Mouse (Mus musculus): ENCODE measurements around the gene Cidec. TPM values are rescaled to one million over a fixed set of nuclear protein-coding genes. Genes with fewer than 3 reads are reported as not detected.

Cidec gene
- polyA plus RNA-seq, 1 experiment from 2014 or later, result not detected

DNA sequence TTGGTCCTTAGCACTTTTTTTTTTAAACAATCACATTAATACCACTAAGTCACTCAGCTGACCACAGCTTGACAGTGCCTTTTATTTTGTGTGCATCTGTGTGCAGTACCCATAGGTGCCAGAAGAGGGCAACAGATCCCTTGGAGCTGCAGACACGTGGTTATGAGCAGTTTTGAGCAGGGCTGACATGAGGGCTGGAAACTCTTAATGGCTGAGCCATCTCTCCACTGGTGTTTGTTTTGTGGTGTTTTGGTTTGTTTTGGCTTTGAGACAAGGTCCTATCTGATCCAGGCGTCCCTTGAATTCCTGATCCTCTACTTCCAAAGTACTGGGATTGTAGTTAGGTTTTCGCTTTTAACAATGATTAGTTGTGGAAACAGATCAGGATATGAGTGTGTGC, 8.2 kb downstream of the Cidec start:
- no peak overlapping the region for H3K4me3 ChIP-seq
- no peak overlapping the region for H3K4me2 ChIP-seq
- no peaks in the 10 kb centered on the region for H3K27me3 ChIP-seq
- WGBS, result 62% methylated on average over 3 of the region's 3 CpGs
- ATAC-seq (ENCODE audit: insufficient number of reproducible peaks, insufficient read depth, low FRiP score, low TSS enrichment, low read depth), result no peak
- no peaks in the 10 kb centered on the region for H3K4me1 ChIP-seq
- no peak overlapping the region for H3K9ac ChIP-seq
- no peak overlapping the region for H3K27ac ChIP-seq
- H3K36me3 ChIP-seq, result no peaks in the 10 kb centered on the region
- H3K9me3 ChIP-seq, result no peaks in the 10 kb centered on the region

DNA sequence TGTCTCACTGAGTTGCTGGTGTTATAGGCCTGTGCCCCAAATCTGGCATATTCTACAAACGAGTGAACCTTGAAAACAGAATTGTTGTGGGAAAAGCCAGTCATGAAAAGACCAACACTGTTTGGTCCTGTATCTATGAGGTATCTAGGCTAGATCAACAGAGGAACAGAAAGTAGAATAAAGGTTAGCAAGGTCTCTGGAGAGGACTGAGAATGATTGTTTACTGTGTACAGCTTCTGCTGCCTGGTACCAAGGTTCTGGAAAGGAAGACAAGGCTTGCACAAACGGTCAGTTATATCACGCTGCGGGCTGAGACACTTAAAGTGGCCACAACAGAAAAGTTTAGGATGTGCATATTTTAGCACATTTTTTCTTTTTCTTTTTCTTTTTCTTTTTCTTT, 8.9 kb downstream of the Cidec start:
- 91% methylated on average over 4 of the region's 4 CpGs for WGBS
- Histone ChIP-seq H3K9ac (no peak overlapping the region), H3K27me3 (no peaks in the 10 kb centered on the region), H3K36me3 (no peaks in the 10 kb centered on the region), H3K9me3 (no peaks in the 10 kb centered on the region), H3K4me3 (no peak overlapping the region), H3K27ac (no peak overlapping the region), H3K4me1 (no peaks in the 10 kb centered on the region), H3K4me2 (no peak overlapping the region)
- ATAC-seq (ENCODE audit: insufficient number of reproducible peaks, insufficient read depth, low FRiP score, low TSS enrichment, low read depth), result no peak

DNA sequence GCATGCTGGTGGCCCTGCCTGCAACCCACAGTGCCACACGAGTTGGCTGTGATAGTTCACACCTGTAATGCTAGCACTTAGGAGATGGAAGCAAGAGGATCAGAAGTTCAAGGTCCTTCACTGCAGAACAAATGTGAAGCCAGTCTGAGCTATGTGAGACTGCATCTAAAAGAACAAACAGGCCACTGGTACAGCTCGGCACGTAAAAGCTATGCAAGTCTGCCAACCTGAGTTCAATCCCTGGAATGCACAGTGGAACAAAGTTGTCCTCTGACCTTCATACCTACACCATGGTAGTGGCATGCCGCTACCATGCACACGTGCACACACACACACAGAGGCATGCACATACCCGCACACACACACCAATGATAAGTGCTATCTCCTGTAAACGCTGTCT, 11.4 kb downstream of the Cidec start:
- WGBS, result 81% methylated on average over 7 of the region's 7 CpGs
- Histone ChIP-seq H3K9ac (no peak overlapping the region), H3K27me3 (no peaks in the 10 kb centered on the region), H3K4me1 (peaks cover 3% of the 10 kb centered on the region), H3K27ac (no peak overlapping the region), H3K4me3 (no peak overlapping the region), H3K4me2 (no peak overlapping the region), H3K36me3 (no peaks in the 10 kb centered on the region), H3K9me3 (no peaks in the 10 kb centered on the region)
- ATAC-seq (ENCODE audit: insufficient number of reproducible peaks, insufficient read depth, low FRiP score, low TSS enrichment, low read depth), result no peak

DNA sequence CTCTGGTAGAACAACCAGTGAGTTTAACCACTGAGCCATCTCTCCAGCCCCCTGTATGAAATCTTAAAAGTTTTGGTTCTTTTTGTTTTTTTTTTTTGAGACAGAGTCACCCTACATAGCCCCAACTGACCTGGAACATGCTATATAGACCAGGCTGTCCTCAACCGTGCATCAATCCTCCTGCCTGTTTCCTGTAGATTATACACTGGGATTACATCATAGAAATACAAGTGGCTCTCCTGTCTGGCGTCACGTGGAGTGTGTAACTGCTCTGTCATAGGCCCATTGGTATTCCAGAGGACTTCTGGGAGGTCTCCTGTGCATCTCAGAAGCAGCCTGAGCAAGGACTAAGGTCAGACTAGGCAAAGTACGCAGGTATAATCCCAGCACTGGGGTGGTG, 12.6 kb downstream of the Cidec start:
- Histone ChIP-seq H3K9me3 (no peaks in the 10 kb centered on the region), H3K9ac (no peak overlapping the region), H3K4me1 (peaks cover 10% of the 10 kb centered on the region), H3K4me3 (no peak overlapping the region), H3K27ac (no peak overlapping the region), H3K36me3 (no peaks in the 10 kb centered on the region), H3K4me2 (no peak overlapping the region), H3K27me3 (no peaks in the 10 kb centered on the region)
- no peak for ATAC-seq (ENCODE audit: insufficient number of reproducible peaks, insufficient read depth, low FRiP score, low TSS enrichment, low read depth)
- 72% methylated on average over 4 of the region's 4 CpGs for WGBS

DNA sequence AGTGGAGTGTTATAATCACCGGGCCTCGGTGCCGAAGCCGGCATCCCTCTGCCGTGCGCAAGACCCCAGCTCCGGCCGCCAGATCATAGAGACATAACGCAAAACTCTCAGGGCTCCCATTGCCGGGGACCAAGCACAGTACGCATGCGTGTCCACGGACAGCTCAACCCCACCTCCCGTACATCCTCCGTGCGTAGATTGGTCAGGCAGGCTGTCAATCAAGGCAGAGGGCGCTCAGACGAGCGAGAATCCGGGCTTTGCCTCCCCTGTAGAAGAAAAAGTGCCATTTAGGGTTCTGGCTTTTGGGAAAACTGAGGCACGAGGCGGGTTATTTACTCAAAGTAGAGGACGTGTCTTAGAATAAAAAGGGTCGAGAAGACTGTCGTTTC, 16.4 kb downstream of the Cidec start, which contains the start of gene Rpusd3:
Gene Rpusd3 (minus strand): TSS at position 142 of the 389 bp plus-strand sequence.
- peak within 1 kb of the TSS; percentile 82 for H3K9ac ChIP-seq
- H3K9me3 ChIP-seq, result no peaks in the 10 kb centered on the region
- peak within 1 kb of the TSS; percentile 58; the same call in 1 of the 2 replicates for H3K27ac ChIP-seq
- ATAC-seq (ENCODE audit: insufficient number of reproducible peaks, insufficient read depth, low FRiP score, low TSS enrichment, low read depth), result peak; percentile 95
- H3K36me3 ChIP-seq, result peaks cover 26% of the 10 kb centered on the region
- H3K4me2 ChIP-seq, result peak within 1 kb of the TSS; percentile 95
- under 1% methylated on average over 25 of the region's 25 CpGs for WGBS
- H3K4me3 ChIP-seq, result peak within 1 kb of the TSS; percentile 59
- H3K4me1 ChIP-seq, result peaks cover 17% of the 10 kb centered on the region
- H3K27me3 ChIP-seq, result no peaks in the 10 kb centered on the region

DNA sequence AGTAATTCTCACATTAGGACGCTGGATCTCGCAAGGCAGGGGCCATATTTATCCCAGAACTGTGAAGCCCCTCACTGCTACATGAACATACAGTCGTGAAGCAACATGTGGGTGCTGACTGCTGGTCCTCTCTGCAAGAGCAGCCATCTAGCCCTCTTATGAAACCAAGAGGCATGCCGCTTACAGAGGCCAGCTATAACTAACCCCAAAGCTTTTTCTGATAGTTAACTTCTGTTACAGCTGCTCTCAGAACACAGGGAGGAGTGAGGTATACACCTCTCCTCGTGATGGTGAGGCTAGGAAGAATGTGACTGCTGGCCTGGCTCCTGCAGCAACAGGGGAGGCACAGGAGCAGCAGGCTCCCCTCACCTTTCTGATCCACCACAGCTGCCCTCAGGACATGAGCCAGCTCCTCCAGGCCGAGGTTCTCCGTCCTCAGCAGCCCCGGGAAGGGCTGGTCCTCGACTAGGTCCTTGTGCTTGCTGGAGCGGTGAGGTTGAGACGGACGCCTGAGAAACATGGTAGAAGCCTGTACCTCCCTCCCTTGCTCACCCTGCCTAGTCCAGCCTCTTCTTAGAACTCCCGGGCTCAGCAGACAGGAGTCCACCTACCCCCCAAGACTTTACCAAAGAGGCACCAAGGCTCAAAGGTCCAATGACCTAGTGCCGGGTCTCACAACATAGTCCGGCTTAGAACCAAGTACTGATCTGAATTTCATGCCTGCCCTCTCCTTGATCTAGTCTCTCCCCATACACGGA, 16.9 kb downstream of the Cidec start:
- H3K4me1 ChIP-seq, result peaks cover 17% of the 10 kb centered on the region
- H3K9ac ChIP-seq, result peak overlapping the region; percentile 82
- H3K36me3 ChIP-seq, result peaks cover 26% of the 10 kb centered on the region
- H3K27ac ChIP-seq, result peak overlapping the region; percentile 58; the same call in 1 of the 2 replicates
- peak overlapping the region; percentile 95 for H3K4me2 ChIP-seq
- no peaks in the 10 kb centered on the region for H3K9me3 ChIP-seq
- WGBS, result 10% methylated on average over 16 of the region's 16 CpGs
- H3K4me3 ChIP-seq, result peak overlapping the region; percentile 59
- H3K27me3 ChIP-seq, result no peaks in the 10 kb centered on the region
- ATAC-seq (ENCODE audit: insufficient number of reproducible peaks, insufficient read depth, low FRiP score, low TSS enrichment, low read depth), result peak; percentile 39; the same call in 1 of the 2 replicates

DNA sequence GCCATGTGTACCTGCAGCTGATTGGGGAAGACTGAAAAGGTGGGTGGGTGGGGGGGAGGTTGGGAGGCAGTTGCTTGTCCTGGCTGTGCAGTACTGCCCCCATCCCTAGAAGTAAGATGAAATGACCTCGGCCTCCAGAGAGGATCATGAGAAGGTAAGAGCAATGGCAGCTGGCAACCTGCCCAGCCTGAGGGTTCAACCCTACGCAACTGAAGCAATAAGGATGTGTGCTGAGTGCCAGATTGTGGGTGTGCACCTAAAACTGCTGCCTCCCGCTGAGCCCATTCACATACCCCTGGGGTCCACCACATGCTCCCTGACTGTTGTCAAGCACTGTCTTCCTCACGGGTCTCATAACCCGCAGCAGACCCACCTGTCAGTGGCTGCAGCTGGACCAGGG, 19.1 kb downstream of the Cidec start:
- no peak overlapping the region for H3K9ac ChIP-seq
- peaks cover 35% of the 10 kb centered on the region for H3K36me3 ChIP-seq
- no peak overlapping the region for H3K27ac ChIP-seq
- H3K4me1 ChIP-seq, result peaks cover 17% of the 10 kb centered on the region
- ATAC-seq (ENCODE audit: insufficient number of reproducible peaks, insufficient read depth, low FRiP score, low TSS enrichment, low read depth), result no peak
- H3K27me3 ChIP-seq, result no peaks in the 10 kb centered on the region
- H3K4me3 ChIP-seq, result no peak overlapping the region
- no peak overlapping the region for H3K4me2 ChIP-seq
- WGBS, result 90% methylated on average over 5 of the region's 5 CpGs
- H3K9me3 ChIP-seq, result no peaks in the 10 kb centered on the region

DNA sequence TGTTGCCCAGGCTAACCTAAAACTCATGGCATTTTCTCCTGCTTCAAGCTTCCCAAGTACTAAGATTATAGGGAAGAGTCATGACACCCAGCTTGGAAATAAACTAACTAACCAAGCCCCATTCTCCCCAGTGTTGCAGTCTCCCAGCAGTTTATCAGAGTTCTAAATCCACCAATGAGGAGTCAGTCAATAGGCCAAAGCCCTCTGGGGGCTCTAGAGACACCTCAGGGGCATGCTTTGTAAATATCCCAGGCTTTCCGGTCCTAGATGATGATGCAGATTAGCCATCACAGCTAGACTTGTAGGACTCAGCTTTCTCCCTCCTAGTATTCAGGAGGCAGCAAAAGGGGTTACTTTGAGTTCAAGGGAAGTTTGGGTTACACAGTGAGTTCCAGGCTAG, 25.6 kb downstream of the Cidec start:
- no peak for ATAC-seq (ENCODE audit: insufficient number of reproducible peaks, insufficient read depth, low FRiP score, low TSS enrichment, low read depth)
- no peak overlapping the region for H3K4me3 ChIP-seq
- no peak overlapping the region for H3K4me2 ChIP-seq
- no peaks in the 10 kb centered on the region for H3K27me3 ChIP-seq
- peaks cover 29% of the 10 kb centered on the region for H3K36me3 ChIP-seq
- no peak overlapping the region for H3K9ac ChIP-seq
- no peak overlapping the region for H3K27ac ChIP-seq
- no peaks in the 10 kb centered on the region for H3K9me3 ChIP-seq
- 77% methylated on average over 1 of the region's 1 CpGs for WGBS
- peaks cover 6% of the 10 kb centered on the region; the same call in 1 of the 2 replicates for H3K4me1 ChIP-seq

DNA sequence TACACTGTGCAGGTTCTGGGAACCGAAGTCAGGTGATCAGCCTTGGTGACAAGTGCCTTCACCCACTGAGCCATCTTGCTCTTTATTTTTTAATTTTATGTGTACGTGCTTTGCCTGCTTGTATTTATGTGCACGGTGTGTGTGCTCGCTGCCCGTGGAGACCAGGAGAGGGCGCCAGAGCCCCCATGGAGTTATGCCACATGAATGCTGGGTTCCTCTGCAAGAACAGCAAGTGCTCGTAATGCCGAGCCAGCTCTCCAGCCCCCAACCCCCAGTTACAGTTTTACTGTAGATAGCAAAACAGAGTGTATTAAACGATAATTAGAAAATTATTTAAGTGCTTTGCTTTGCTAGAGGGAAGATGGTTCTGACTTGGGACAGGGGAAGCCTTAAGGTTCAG, 28.9 kb downstream of the Cidec start:
- WGBS, result 83% methylated on average over 9 of the region's 9 CpGs

DNA sequence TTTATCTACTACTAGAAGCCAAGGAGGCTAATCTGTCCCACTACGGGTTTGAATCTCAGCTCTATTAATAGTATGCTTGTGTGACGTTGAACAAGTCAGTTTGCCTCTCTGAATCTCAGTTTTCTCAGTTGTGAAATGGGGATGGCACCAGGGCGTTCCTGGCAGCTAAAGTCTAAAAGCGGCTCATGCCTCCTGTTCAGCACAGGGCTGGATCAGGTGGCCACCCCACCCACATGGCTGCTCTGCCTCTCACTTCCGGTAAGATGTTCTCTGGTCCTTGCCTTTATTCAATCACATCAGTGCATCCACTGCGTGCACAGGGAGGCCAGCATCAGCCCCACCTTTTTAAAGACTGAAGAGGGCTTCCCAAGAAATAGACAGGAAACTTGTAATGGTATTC, 30.1 kb downstream of the Cidec start:
- Histone ChIP-seq H3K4me1 (peaks cover 6% of the 10 kb centered on the region; the same call in 1 of the 2 replicates), H3K36me3 (peaks cover 14% of the 10 kb centered on the region), H3K27ac (no peak overlapping the region), H3K27me3 (no peaks in the 10 kb centered on the region), H3K9me3 (no peaks in the 10 kb centered on the region), H3K4me3 (no peak overlapping the region), H3K9ac (no peak overlapping the region), H3K4me2 (no peak overlapping the region)
- WGBS, result 85% methylated on average over 6 of the region's 6 CpGs
- no peak for ATAC-seq (ENCODE audit: insufficient number of reproducible peaks, insufficient read depth, low FRiP score, low TSS enrichment, low read depth)

More for the DNA sequence above, 28.9 kb downstream of the Cidec start:
- Histone ChIP-seq H3K9me3 (no peaks in the 10 kb centered on the region), H3K9ac (no peak overlapping the region), H3K36me3 (peaks cover 14% of the 10 kb centered on the region), H3K4me1 (peaks cover 6% of the 10 kb centered on the region; the same call in 1 of the 2 replicates), H3K4me3 (no peak overlapping the region), H3K27ac (no peak overlapping the region; the same call in 1 of the 2 replicates), H3K27me3 (no peaks in the 10 kb centered on the region), H3K4me2 (no peak overlapping the region)
- no peak for ATAC-seq (ENCODE audit: insufficient number of reproducible peaks, insufficient read depth, low FRiP score, low TSS enrichment, low read depth)

DNA sequence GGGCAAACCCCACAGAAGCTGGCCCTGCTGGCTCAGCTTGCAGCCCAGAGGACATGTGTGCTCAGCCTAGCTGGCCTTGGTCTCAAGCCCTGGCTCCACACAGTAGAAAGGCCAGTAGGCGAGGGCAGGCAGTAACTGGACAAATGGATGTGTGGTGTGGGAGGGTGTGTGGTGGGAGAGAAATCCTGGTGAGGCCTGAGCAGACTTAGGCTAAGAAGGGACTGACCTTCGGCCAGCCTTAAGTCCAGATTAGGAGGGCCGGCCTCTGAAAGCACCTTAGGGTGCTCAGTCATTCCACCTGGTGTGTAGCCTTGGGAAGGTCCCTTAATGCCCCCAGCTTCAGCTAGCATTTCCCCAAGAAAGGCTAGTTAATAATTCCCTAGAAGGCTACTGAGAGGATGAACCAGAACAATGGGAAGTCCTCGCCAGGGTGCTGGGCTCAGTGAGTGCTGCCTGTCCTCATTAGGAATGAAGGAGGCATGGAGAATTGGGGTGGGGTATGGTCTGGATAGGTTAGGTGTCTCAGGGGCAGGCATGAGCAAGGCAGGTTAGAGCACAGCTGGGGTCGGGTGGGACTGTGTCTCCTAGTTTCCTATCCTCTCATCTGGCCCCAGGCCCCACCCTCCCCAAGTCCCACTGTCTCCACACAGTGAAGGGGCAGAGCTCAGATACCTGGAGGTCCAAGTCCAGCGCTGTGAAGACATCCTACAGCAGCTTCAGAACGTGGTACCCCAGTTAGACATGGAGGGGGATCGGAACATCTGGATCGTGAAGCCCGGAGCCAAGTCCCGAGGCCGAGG, 30.7 kb downstream of the Cidec start:
- H3K9ac ChIP-seq, result no peak overlapping the region
- H3K27me3 ChIP-seq, result no peaks in the 10 kb centered on the region
- H3K27ac ChIP-seq, result no peak overlapping the region
- H3K4me3 ChIP-seq, result no peak overlapping the region
- WGBS, result 81% methylated on average over 12 of the region's 12 CpGs
- H3K9me3 ChIP-seq, result no peaks in the 10 kb centered on the region
- peaks cover 6% of the 10 kb centered on the region; the same call in 1 of the 2 replicates for H3K4me1 ChIP-seq
- H3K4me2 ChIP-seq, result no peak overlapping the region
- no peak for ATAC-seq (ENCODE audit: insufficient number of reproducible peaks, insufficient read depth, low FRiP score, low TSS enrichment, low read depth)
- H3K36me3 ChIP-seq, result peaks cover 14% of the 10 kb centered on the region

Data from embryonic facial prominence, embryonic 13.5 days (tissue).